Mouse (Mus musculus) layer of hippocampus, adult 9-10 months (tissue): ENCODE data around the gene 2310057J18Rik.
"Not testable (repeated sequence)": the region's sequence is repeated elsewhere in the genome, so short reads cannot be mapped to it uniquely, and the experiment has no call there.

Experiments
- DNase-seq: peaks from one replicate; pipeline ENCODE4 v3.0.0; 2022; ENCODE audit warnings: low spot score

Gene 2310057J18Rik

GRCm38 (mm10) chr10:28986203-28986602 is at the start of gene 2310057J18Rik:
2310057J18Rik (minus strand) TSS chr10:28986303.
- no peak for DNase-seq

- not testable (repeated sequence) for DNase-seq
Measured at GRCm38 (mm10) chr10:29029960-29030359, 43.9 kb upstream of the 2310057J18Rik start.

- no peak for DNase-seq
Measured at GRCm38 (mm10) chr10:29019496-29020270, 33.6 kb upstream of the 2310057J18Rik start.

GRCm38 (mm10) chr10:28997776-28998175 is 11.7 kb upstream of the 2310057J18Rik start:
- no peak for DNase-seq

GRCm38 (mm10) chr10:28988990-28989389 is 2.9 kb upstream of the 2310057J18Rik start:
- no peak for DNase-seq

GRCm38 (mm10) chr10:28968189-28968588 is 17.9 kb downstream of the 2310057J18Rik start:
- DNase-seq: no peak

- DNase-seq: peak; percentile 50
Measured at GRCm38 (mm10) chr10:28955138-28955537, 31.0 kb downstream of the 2310057J18Rik start.

- no peak for DNase-seq
Measured at GRCm38 (mm10) chr10:28954515-28954914, 31.6 kb downstream of the 2310057J18Rik start.
